Mouse (Mus musculus) gonadal fat pad, adult 2 months (tissue): ENCODE results near the gene Kndc1. TPM values are rescaled to one million over a fixed set of nuclear protein-coding genes. Genes with fewer than 3 reads are reported as not detected.

Source experiments
- DNase-seq: peaks from one replicate; pipeline ENCODE4 v3.0.0-alpha.2; 2012; ENCODE audit warnings: low read depth
- polyA plus RNA-seq: library from polyadenylated mRNA; depleted of rRNA; stranded (reverse); fragments of >200 nt; gene quantifications from 2 replicates; pipeline ENCODE4 v1.2.3, GENCODE M21; 2012

The Kndc1 gene
- polyA plus RNA-seq, 1 experiment = 0.80 TPM

DNA sequence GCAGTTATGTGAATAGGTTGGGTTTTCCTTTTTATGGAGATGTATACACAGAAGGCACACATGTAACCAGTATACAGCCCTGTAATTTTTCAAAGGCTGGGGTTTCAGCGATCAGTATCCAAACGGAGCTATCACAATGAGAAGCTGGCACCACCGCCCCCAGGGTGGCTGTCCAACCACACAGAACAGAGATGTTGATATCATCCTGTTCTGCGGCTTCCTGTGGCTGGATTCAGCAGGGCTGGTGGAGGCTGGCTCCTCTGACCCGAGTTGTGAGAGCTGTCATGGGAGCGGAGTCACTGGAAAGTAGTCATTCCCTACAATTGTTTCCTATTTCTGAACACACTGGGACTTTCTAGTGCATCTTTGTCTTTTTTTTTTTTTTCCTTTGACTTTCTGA lies 10.8 kb downstream of the Kndc1 start:
- no peak for DNase-seq

DNA sequence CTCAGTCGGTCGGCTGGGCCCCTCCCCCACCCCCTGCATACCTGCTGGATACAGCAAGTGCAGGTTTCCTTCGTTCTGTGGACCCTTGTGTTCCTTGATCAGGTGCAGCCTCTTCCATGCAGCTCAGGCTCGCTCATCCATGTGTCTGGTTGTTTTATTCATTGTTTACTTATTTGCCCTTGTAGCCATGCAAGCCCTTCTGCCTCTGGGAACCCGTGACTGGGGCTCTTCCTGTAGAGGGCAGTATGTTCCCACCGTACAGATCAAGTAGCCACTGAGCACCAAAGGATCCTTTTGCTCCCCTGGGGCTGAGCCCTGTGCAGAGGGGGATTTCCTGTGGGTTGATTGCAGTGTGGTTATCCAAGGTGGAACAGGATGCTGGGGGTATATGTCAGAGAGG lies 11.2 kb downstream of the Kndc1 start:
- no peak for DNase-seq

DNA sequence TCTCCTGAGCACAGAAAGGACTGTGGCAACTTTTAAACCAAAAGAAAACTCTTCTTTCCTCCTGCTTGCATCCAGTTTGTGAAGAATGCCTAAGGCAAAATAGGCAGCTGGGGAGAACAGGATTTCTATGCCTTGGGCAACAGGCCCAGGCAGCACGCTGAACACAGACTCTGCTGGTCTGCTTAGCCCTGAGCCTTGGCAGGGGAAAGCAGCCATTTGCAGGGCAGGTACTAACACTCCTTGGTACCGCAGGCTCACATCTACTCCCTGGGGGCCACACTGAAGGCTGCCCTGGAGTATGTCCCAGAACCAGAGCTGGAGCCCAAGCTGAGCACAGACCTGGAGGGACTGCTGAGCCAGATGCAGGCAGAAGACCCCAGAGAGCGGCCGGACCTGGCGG lies 13.7 kb downstream of the Kndc1 start:
- no peak for DNase-seq

DNA sequence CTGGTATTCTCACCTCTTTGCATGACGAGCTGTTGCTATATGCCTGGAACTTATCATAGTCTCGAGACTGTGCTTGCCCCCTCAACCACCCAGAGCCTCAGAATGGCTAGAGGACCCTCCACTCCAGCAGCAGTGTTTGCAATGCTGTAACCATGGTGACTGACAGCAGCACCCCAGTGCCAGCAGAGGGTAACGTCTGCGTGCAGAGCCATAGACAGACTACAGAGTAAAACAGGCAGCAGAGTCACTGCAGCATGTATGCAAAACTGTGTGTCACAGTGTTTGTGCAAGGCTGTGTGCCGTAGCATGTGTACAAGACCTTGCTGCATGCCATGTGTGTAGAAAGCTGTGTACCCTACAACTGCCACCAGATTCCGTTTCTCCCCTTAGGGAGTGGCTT lies 15.0 kb downstream of the Kndc1 start:
- DNase-seq = no peak

DNA sequence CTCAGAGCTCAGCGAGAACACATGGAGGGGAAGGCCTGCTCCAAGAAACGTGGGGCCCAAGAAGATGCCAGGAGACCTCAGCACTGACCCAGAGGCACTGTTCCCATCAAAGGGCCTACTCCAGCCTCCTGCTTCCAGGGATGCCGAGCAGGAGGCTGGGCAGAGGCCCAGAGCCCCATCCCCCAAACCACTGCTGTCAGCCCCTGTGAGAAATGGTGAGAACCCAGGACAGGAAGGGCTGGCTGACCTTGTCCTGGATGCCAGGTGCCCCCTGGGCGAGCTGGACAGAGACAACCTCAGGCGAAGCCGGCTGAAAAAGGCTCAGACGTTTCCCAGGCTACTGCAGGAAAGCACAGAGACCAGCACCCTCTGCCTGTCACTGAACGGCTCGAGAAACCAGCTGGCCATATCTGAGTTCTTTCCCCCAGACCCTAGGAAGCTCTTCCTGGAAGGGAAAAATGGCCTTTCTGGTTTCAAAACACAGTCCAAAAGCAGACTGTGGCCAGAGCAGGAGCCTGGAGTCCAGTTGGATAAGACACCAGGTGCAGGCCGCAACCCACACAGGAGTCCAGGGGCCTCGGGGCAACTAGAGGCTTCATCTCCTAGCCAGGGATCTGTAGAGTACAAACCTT lies 15.8 kb downstream of the Kndc1 start:
- no peak for DNase-seq

DNA sequence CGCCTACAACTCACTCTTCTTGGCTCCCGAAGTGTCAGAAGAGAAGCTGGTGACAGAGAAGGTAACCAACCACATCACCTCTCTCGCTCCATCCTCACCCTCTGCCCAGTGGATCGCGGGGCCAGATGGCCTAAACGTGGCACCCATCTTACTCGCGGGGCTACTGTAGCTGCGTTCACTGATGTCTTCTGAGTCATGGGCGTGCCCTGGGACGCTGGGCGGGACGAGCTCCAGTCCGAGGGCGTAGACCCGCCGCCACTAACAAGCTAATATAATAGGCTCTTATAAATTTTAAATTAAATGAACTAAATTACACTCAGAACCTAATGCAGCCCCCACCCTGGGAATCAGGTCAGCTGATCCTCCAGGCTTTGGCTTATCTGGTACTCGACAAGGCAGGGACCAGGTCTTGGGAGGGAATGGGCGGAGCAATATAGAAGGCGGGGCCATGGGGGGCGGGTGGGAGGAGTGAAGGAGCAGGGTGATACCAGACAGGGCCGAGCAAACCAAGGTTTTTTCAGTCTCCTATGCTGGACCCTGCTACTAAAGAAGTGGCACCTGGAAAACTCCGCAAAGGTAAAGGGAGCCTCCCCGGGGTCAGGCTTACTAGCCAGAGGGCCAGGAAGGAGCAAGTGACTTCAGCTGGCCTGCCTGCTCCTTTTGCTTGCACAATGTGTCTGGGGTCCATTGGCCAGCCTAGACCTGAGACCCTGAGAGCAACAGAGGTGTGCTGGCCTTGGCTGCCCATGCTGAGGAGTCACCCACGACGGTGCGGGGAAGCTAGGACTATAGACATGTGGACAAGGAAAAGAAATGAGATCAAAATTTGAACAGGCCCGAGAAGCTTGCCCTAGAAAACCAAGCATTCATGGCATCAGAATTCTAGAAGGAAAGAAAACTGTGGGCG lies 19.9 kb downstream of the Kndc1 start:
- no peak for DNase-seq

DNA sequence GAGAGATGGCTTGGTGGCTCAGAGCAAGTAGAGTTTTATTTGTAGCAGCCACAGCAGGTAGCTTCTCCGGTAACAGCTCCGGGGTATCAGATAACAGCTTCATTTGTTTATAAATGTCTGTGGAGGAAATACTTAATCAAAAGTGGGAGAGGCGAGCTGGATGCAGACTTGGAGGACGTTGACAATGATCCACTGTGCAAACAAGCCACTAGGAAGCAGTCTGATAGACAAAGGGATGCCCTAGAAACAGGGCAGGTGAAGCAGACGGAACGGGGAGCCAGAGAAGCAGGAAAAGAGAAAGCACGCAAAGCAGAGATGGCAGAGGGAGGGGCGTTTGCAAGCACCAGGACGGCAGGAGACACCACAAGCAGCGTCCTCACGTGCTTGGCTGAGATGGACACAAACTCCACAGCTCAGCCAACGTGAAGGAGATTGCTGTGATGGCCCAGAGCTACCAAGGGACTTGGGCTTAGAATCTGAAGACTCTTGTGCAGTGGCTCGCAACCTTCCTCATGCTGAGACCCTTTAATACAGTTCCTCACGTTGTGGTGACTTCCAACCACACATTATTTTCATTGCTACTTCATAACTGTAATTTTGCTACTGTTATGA lies 21.3 kb downstream of the Kndc1 start:
- DNase-seq = no peak

DNA sequence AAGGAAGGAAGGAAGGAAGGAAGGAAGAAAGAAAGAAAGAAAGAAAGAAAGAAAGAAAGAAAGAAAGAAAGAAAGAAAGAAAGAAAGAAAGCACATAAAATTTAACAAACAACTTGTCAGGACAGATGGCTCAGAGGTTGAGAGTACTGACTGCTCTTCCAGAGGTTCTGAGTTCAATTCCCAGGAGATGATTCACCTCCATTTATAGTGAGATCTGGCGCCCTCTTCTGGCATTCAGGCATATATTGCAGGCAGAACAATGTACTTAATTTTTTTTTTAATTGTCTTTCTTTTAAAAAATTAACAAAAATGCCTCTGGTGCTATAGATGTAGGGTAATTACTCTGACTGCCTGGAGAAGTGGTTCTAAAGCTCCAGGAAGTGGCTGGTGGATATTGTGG lies 21.8 kb downstream of the Kndc1 start:
- DNase-seq = no peak

DNA sequence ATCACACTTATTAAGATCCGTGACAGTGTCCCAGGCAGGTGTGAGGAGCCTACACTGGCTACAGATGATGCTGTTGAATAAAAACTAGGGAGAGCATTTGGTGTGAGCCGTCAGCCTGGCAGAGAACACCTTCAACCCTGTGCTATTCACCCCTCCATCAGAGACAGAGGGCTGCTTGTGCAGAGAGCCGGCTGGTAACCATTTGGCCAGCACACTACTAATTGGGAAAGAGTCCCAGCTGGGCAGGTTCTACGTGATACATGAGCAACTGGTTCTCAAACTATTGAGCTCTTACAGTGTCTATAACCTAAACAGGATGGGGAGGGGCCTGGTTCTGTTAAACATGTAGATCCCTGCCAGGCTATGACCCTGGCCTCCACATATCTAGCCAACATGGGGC lies 23.8 kb downstream of the Kndc1 start:
- no peak for DNase-seq

DNA sequence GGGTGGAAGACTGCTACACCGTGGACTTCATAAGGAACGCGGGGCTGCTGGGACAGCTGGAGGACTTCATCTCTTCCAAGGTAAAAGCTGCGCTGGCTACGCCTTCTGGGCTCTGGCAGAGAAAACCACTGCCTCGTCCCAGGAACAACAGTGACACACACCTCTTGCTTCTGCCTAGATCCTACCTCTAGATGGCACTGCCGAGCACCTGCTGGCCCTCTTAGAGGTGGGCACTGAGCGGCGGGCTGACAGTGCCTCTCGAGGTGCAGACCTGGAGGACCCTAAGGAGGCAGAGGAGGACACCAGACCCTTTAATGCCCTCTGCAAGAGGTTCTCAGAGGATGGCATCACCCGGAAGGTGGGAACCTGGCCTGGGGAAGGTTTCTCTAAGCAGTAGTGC lies 36.2 kb downstream of the Kndc1 start:
- no peak for DNase-seq

DNA sequence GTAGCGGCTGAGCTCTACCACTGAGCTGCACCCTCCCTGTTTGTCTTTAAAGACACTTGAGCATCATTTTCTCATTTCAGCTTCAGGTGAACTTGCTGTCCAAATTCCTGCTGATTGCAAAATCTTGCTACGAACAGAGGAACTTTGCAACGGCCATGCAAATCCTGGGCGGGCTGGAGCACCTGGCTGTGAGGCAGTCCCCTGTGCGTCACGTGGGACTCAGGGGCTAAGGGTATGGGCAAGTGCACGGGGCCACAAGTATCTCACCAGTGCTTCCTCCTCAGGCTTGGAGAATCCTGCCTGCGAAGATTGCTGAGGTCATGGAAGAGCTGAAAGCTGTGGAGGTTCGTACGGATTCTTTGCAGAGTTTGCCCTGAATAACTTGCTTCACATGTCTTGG lies 42.2 kb downstream of the Kndc1 start:
- DNase-seq = no peak

DNA sequence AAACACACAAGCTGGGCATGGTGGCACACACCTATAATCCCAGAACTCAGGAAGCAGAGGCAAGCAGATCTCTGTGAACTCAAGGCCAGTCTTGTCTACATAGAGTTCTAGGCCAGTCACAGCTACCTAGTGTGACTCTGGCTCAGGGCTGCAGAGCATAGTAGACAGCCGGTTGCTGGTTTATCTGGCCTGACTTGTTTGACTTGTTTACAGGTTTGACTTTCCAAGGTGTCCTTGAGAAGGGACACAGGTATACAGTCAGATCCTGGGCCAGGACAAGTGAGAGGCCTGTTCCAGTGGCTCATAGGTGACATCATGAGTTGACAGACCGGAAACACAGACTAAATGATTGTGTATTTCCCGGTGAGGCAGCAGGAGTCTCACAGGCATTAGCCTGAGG lies 42.6 kb downstream of the Kndc1 start:
- no peak for DNase-seq

DNA sequence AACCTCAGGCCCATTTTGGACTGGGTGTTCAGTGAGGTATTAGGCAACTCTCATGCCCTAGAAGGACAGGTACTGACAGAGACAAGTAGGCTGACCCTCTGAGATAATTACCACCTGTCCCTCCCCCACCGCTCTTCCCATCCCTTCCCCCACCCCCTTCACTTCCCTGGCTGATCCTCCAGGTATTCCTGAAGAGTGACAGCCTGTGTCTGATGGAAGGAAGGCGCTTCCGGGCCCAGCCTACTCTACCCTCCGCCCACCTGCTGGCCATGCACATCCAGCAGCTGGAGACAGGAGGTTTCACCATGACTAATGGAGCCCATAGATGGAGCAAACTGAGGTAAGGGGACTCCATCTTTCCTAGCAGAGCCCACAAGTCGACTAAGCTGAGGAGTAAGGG lies 43.3 kb downstream of the Kndc1 start:
- DNase-seq = no peak

DNA sequence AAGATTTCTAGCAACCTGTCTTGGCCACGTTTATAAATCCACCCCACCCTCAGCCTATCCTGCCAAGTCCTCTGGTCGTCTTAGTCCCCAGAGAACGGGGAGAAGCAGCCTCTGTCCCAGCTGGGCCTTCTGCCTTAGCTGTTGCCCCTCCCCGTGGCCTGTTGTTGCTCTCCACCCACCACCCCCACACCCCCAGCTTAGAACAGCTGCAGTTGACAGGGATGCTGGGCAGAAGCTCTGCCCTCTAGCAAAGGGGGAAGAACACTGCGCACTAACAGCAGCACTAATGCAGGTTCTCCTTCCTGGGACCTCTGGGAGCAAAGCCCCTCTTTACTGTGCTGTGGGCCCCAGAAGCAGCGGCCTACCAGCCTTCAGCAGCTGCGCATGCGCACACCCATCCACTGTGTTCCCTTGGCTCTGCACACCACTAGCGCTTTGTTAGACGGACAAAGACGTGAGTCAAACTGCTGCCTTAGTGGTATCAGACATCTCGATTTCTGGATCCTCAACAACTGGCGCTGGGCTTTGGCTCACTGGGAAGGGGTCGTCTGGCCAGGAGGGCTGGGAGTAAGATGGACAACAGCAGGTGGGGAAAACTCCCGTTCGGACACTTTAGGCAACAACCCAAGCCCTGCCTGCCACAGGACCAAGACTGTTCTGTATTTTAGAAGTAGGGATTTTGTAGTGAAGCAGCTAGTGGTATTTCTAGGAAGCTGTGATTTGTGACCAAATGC lies 46.1 kb downstream of the Kndc1 start:
- no peak for DNase-seq

DNA sequence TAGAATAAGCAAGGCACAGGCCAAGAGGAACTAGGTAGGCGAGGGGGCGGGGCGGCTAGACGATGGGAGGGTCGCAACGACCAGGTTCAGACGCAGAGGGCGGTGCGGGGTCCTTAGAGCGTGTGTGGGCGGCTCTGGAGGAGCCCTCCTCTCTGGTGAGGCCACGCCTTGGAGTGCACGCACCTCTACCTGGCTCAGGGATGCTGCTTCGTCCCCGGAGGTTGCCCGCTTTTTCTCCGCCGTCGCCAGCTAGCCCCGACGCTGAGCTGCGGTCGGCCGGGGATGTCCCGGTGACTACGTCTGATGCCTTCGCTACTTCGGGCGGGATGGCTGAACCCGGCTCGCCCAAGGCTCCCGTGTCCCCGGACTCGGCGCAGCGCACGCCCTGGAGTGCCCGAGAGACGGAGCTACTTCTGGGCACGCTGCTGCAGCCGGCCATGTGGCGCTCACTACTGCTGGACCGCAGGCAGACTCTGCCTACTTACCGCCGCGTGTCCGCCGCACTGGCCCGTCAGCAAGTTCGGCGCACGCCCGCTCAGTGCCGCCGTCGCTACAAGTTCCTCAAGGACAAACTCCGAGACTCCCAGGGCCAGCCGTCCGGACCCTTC lies 49.3 kb downstream of the Kndc1 start, which contains the start of gene Utf1:
Gene Utf1 (plus strand): TSS at position 116 of the 608 bp plus-strand sequence.
- no peak for DNase-seq

DNA sequence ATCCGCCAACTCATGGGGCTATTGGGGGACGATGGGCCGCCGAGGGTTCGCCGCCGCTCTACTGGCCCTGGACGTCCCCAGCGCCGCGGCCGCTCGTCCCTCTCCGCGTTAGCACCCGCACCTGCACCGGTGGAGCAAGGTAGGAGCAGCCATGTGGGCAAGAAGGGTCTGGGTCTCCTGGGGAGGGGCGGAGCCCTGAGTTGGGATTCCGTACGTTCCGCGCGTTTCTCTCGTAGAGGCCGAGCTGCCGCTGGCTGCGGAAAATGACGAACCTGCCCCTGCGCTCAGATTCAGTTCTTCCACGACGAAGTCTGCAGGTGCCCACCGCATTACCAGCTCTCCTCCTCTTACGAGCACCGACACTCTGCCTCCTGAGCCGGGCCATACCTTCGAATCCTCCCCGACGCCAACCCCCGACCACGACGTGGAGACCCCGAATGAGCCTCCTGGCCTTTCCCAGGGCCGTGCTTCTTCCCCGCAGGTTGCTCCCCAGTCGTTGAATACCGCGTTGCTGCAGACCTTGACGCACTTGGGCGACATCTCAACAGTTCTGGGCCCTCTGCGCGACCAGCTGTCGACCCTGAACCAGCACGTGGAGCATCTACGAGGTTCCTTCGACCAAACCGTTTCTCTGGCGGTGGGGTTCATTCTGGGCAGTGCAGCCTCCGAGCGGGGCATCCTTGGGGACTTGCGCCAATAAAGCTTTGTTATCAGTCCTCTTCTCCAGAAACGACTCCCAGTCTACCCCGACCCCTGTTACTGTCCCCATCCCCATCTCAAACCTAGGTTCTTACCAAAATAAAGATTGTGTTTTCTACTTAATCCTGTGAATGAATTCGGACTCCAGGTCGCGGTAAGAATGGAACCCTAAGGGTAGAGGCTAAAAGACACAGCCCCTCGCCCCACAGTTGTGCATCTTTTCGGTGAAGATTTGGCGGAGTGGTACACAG lies 50.1 kb downstream of the Kndc1 start:
- no peak for DNase-seq

DNA sequence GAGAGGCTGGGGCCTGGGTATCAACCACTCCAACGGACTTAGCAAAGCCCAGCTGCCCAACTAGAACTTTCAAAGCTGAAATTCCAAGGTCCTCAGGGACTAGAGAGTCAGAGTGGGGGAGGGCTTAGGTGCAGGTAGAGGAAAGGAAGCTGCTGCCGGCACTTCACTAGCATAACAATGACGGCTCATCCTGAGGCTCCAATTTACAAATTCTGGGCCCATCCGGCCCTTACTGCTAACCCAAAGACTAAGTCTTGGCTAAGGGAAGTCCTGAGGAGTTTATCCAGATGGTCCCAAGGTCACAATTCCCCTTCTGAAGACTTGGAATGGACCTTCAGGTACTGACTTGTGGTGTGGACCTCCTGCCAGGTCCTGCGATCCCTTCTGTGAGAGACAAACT lies 51.0 kb downstream of the Kndc1 start:
- DNase-seq = no peak

DNA sequence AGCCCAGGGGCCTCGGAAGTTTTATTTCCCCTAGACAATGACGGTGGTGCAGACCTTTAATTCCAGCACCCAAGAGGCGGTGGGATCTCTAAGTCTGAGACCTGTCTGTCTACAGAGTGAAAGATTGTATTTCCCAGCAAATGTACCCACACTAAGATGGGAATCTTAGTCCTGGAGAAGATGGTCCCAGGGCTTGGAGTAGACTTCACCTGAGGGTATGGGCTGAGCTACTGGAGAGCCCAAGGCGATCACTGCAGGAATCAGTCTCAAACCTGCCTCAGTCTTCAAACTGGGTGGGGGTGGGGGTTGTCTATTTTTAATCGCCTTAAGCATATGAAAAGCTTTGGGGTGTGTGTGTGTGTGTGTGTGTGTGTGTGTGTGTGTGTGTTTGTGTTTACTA lies 51.5 kb downstream of the Kndc1 start:
- no peak for DNase-seq

DNA sequence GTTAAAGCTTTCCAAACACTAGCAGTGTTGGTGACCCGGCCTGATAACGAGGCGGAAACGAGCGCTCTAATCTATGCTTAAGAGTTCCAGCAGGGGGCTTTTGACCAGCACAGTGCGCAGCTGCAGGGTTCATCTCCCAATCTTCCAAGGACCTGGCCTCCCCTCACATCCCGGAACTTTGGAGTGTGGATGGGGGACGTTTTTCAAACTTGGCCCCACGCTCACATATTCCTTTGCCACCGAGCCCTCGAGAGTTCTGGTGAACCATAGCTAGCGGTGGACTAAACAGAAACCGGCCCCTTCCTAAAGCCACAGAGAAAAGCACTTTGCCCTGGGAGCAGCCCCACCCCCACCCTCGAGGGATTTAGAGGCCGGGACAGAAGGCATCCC lies 55.4 kb downstream of the Kndc1 start:
- no peak for DNase-seq

DNA sequence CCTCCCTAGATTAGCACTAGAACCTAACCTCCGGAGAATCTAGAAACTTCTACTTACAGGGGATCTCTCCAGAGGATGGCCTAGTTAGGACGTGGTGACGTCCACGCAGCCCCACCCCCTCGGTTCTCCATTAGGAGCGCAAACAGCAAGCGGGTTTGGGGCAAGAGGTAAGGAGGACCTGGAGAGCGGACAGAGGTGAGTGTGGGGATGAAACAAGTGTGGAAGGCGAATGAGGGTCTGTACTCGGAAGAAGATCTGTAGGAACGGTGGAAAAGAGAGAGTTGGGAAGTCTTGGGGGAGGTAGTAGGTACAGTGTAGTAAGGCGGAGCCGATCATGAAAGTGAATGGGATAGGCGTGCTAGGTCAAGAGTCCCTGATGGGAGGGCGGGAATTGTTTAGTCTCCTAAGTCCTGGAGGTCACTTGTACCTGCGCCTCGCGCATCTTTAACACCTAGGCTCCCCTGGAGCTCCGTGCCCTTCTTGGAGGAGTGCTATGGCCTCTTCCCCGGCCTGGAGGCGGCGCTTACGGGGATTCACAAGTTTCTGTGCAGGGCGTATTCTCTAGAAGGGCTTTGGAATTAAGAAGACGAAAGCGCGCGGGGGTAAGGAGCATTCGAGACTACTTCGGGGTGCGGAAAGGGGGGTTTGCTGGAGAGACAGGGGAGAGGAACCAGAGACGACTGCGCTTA lies 55.9 kb downstream of the Kndc1 start:
- no peak for DNase-seq
